Mouse (Mus musculus) ovary, adult 18-20 months (tissue): ENCODE data around the gene Tifa.

Source experiments
- DNase-seq: peaks from one replicate; pipeline ENCODE4 v3.0.0; 2022; ENCODE audit warnings: low spot score, mixed read lengths

The Tifa gene

GRCm38 (mm10) chr3:127788038-127788437 lies 1.6 kb upstream of the Tifa start:
- no peak for DNase-seq

GRCm38 (mm10) chr3:127788919-127789318 lies 686 bp upstream of the Tifa start:
- no peak for DNase-seq

DNA sequence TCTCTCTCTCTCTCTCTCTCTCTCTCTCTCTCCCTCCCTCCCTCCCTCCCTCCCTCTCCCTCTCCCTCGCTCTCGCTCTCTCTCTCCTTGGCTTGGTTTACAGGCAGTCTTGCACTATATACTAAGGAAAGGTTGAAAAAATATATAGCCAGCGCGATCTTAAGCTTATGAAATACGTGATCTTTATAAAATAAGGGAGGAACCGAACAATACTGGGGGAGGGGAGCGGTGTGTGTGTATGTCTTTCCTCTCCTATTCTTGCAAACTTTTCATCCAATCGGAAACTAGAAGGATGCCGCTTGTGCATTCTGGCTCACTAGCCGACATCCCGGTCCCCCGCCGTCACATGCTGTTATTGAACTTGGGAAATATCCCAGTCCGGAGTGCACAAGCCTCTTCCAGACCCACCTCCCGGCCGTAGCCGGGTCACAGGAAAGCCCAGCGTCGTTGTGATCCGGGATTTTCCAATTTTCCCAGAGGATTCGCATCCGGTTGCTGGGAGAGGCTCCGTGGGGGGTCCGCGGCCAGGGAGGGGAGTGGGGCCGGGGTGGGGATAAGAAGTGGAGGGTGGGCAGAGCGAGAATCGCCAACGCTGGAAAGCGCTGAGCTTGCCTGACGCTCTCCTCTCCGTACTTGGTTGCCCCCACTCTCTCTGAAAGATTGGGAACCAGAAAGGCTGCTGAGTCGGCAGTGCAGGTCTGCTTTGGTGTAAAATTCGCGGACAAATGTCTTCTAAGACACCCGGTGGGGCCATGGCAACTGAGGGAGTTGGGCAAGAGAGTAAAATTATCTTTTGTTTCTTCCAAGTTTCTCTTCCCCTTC lies 840 bp downstream of the Tifa start:
- no peak for DNase-seq

- DNase-seq: no peak
Measured at GRCm38 (mm10) chr3:127791056-127791483, 1.5 kb downstream of the Tifa start.

DNA sequence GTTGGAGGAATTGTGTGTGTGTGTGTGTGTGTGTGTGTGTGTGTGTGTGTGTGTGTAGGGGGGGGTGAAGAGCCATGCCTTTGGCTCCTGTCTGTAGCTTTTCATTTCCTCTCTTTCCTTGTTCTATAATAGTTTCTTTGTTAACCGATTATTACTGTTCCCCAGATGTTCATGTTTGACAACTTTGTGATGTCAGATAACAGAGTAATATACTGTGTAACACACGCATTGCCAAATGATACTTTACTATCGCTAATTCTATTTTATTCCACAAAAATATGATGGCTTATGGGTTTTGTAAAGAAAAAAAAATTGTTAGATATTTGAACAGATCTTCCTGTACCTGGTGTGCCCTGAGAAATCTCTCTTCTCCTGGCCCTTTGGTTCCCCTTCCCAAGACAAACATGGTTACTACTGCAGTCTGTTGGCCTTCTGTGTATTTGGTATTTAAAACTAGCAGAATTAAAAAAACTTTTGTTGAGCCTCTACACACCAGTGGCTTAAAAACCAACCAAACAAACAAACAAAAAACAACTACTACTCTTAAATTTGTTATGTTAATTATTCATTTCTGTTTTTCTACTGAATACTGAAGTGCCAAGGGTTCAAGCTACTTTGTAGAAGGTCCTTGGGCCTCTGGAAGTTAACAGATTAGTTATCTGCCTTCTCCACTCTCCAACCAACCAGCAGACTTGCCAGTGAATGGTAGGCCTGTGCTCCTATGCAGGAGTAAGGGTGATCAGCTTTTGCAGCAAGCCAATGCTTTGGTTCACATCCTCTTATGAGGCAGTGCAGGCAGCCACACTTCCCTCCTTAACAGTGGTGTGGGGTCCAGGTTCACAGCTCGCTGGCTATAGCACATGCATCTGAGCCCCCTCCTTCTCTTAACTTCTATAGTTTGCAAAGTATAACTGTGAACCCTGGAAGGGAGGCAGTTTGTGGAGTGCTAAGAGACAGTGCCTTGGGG lies 2.3 kb downstream of the Tifa start:
- no peak for DNase-seq

DNA sequence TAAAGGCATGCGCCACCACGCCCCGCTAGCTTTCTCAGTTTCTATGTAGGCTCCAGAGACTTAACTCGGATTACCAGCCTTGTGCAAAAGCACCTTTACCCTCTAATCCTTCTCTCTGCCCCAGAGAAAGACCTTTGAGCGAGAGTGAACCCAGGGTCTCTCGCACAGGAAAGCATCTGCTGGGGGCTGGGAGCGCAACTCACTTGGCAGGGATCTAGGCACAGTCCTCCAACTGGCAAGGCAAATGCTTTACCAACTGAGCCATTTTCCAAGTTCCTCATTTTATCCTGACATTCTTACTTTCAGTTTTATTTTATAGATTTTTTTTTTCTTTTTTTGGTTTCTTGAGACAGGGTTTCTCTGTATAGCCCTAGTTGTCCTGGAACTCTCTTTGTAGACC lies 3.4 kb downstream of the Tifa start:
- DNase-seq: no peak

- DNase-seq: no peak
Measured at GRCm38 (mm10) chr3:127795762-127796161, 6.2 kb downstream of the Tifa start.

DNA sequence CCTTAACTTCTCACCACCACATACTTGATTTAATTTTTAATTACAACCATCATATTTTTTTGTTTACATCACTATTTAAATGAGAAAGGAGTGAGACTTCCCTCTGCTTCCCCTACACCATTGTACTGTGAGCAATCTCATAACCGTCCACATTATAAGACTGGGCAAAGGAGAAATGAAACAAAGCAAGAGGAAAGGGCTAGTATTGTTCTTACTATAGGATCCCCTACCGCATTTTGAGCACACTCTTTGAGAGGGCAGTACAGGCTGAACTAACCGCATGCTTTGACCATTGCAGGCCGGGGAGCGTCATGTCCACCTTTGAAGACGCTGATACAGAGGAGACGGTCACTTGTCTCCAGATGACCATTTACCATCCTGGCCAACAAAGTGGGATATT lies 6.7 kb downstream of the Tifa start:
- no peak for DNase-seq

GRCm38 (mm10) chr3:127801162-127801561 lies 11.6 kb downstream of the Tifa start:
- no peak for DNase-seq

- no peak for DNase-seq
Measured at GRCm38 (mm10) chr3:127802814-127803213, 13.2 kb downstream of the Tifa start.

DNA sequence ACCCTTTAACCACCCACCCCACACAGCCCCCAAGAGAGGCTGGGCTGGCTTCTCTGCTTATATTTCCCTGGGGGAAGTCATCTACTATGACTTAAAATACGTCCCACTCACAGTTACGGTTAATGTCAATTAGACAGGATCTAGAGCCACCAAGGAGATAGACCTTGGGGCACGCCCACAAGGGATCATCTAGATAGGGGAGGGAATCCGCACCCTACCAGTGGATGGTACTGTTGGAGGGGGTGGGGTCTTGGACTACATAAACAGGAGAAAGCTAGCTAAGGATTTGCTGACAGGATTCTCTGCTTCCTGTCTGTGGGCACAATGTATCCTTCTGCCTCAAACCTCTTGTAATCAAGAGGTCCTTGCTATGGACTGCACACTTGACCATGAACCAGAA lies 14.8 kb downstream of the Tifa start:
- no peak for DNase-seq

GRCm38 (mm10) chr3:127805071-127805470 lies 15.5 kb downstream of the Tifa start:
- DNase-seq: no peak

DNA sequence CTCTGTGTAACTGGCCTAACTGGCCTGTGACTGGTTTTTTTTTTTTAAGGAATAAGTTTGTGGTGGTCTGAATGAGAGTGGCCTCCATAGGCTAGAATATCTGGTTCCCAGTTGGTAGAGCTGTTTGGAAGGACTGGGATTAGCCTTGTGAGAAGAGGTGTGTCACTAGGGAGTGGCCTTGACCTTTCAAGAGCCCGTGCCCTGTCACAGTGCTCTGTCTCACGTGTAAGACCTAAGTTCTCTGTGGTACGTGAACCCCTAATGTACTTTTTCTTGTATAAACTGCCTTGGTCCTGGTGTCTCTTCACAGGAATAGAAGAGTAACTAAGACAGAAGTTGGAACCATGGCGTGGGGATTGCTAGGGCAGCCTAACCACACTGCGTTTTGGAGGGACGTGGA lies 16.4 kb downstream of the Tifa start:
- DNase-seq: no peak

- DNase-seq: no peak
Measured at GRCm38 (mm10) chr3:127807846-127808245, 18.2 kb downstream of the Tifa start.

DNA sequence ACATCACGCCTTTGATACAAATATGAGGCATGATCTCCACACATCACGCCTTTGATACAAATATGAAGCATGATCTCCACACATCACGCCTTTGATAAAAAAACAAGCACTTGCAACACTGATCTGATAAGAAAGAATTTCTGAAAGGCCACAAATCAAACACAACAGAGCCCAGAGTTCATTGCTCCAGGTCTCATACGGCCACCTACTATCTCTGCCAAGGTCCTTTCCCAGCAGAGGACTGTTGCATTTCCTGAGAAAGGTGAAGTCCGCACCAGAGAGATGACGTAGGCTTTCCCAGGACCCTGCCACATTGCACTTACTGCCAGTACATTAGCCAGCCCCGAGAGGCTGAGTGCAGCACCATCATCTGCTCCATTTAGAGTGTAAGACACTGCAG lies 19.5 kb downstream of the Tifa start:
- no peak for DNase-seq

- DNase-seq: no peak
Measured at GRCm38 (mm10) chr3:127817120-127817683, 27.6 kb downstream of the Tifa start.

DNA sequence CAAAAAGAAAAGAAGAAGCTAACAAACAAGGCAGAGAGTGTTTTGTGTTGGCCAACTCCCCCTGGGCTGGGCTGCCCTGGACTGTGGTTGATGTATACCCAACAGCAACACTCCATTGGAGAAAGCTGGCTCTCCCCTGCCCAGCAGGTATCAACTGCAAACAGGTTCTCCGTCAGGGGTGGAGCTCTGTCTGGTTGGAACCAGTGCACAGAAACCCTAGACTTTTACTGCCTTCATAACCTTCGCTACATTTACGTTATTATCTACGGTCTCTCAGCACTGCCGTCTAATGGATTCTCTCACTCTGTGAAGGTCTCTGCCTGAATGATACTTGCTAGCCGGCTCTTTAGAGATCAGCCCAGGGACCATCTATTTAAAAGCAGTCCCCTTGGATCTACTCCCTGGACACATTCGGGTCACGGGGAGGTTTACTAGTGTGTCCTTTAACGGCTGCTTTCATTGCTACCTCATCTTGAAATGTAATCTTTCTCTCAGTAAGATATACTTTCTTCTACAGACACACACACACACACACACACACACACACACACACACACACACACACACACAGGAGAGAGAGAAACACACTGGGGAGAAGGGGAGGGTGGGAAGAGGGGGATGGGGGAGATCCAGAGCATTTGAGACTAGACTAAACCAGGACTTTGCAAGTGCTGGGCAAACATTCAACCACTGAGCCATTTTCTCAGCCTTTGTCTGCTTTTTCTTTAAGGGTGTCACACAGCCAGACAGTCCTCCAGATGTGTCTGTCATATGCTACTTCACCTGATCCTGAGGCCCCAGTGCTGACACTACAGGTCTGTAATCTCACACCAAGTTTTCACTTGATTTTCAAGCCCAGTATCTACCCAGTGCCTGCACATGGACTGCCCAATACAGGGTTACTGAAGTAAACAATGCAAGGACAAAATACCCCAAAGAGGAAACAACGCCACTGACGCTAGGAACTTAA lies 29.4 kb downstream of the Tifa start:
- no peak for DNase-seq

GRCm38 (mm10) chr3:127820400-127820799 lies 30.8 kb downstream of the Tifa start:
- no peak for DNase-seq

DNA sequence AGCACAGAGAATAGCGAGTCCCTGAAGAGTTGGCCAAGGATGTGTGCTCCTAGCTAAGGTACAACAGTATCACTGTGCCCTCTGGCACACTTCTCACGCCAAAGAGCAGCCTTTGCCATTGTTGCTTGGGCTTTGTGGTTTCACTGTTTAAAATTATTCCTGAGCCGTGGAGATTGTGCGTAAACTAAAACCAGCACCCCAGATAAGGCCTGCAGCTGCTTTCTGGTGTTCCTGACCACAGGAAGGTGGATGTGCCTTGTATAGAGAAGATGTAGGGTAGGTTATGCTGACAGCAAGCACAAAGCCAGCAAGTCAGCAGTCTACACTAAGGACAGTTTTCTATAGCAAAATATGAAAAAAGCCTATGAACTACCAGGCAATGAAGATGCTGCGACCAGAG lies 31.6 kb downstream of the Tifa start:
- no peak for DNase-seq

GRCm38 (mm10) chr3:127823886-127824863 lies 34.6 kb downstream of the Tifa start:
- DNase-seq: no peak
